Mouse (Mus musculus): ENCODE data around the gene Sgsm1. TPM values are rescaled to one million over a fixed set of nuclear protein-coding genes. Genes with fewer than 3 reads are reported as not detected.

The Sgsm1 gene
- polyA plus RNA-seq, 1 experiment from 2014 or later: 2.4 TPM

GRCm38 (mm10) chr5:113285541-113285940 is 25.0 kb downstream of the Sgsm1 start:
- no peak overlapping the region for H3K27ac ChIP-seq (ENCODE audit: poor library complexity, severe bottlenecking)
- no peak overlapping the region for H3K4me2 ChIP-seq
- 50% methylated on average over 16 of the region's 16 CpGs for WGBS
- peaks cover 8% of the 10 kb centered on the region; the same call in 1 of the 2 replicates for H3K9me3 ChIP-seq (replicated peaks)
- peaks cover 65% of the 10 kb centered on the region for H3K27me3 ChIP-seq (replicated peaks)
- H3K4me1 ChIP-seq (replicated peaks): peaks cover 4% of the 10 kb centered on the region; the same call in 1 of the 2 replicates
- H3K4me3 ChIP-seq: no peak overlapping the region
- H3K36me3 ChIP-seq: no peaks in the 10 kb centered on the region
- ATAC-seq (ENCODE audit: insufficient number of reproducible peaks, low FRiP score): no peak
- H3K9ac ChIP-seq: no peak overlapping the region

- Histone ChIP-seq H3K36me3 (no peaks in the 10 kb centered on the region), H3K4me3 (no peak overlapping the region), H3K4me1 (replicated peaks) (peaks cover 4% of the 10 kb centered on the region; the same call in 1 of the 2 replicates), H3K9ac (no peak overlapping the region), H3K4me2 (no peak overlapping the region), H3K27me3 (replicated peaks) (peaks cover 47% of the 10 kb centered on the region), H3K9me3 (replicated peaks) (peaks cover 8% of the 10 kb centered on the region; the same call in 1 of the 2 replicates), H3K27ac (ENCODE audit: poor library complexity, severe bottlenecking) (no peak overlapping the region)
- WGBS: 62% methylated on average over 2 of the region's 2 CpGs
- no peak for ATAC-seq (ENCODE audit: insufficient number of reproducible peaks, low FRiP score)
These were observed 26.9 kb downstream of the Sgsm1 start for GRCm38 (mm10) chr5:113283726-113284125.

GRCm38 (mm10) chr5:113281557-113281956 is 29.0 kb downstream of the Sgsm1 start:
- H3K36me3 ChIP-seq: no peaks in the 10 kb centered on the region
- no peaks in the 10 kb centered on the region; the same call in 1 of the 2 replicates for H3K4me1 ChIP-seq (replicated peaks)
- ATAC-seq (ENCODE audit: insufficient number of reproducible peaks, low FRiP score): no peak
- no peak overlapping the region for H3K9ac ChIP-seq
- no peak overlapping the region for H3K4me2 ChIP-seq
- H3K4me3 ChIP-seq: no peak overlapping the region
- no peak overlapping the region for H3K27ac ChIP-seq (ENCODE audit: poor library complexity, severe bottlenecking)
- 87% methylated on average over 7 of the region's 7 CpGs for WGBS
- peaks cover 25% of the 10 kb centered on the region for H3K27me3 ChIP-seq (replicated peaks)
- 0 out of 2 replicates have a peak, but pooled peaks cover 2% of the 10 kb centered on the region for H3K9me3 ChIP-seq (replicated peaks)

- H3K4me1 ChIP-seq (replicated peaks): no peaks in the 10 kb centered on the region; the same call in 1 of the 2 replicates
- no peaks in the 10 kb centered on the region for H3K9me3 ChIP-seq (replicated peaks)
- no peaks in the 10 kb centered on the region for H3K36me3 ChIP-seq
- H3K27me3 ChIP-seq (replicated peaks): peaks cover 12% of the 10 kb centered on the region
- no peak overlapping the region for H3K27ac ChIP-seq (ENCODE audit: poor library complexity, severe bottlenecking)
- H3K4me2 ChIP-seq: peak overlapping the region; percentile 45
- ATAC-seq (ENCODE audit: insufficient number of reproducible peaks, low FRiP score): peak; percentile 70
- WGBS: 25% methylated on average over 15 of the region's 15 CpGs
- H3K9ac ChIP-seq: no peak overlapping the region
- H3K4me3 ChIP-seq: peak overlapping the region; percentile 32
These were observed 30.3 kb downstream of the Sgsm1 start for GRCm38 (mm10) chr5:113280138-113280856.

- 71% methylated on average over 10 of the region's 10 CpGs for WGBS
- no peak for ATAC-seq (ENCODE audit: insufficient number of reproducible peaks, low FRiP score)
These were observed 34.7 kb downstream of the Sgsm1 start for GRCm38 (mm10) chr5:113275839-113276238.

GRCm38 (mm10) chr5:113271207-113271811 is 39.3 kb downstream of the Sgsm1 start:
- Histone ChIP-seq H3K4me1 (replicated peaks) (peaks cover 6% of the 10 kb centered on the region), H3K36me3 (no peaks in the 10 kb centered on the region), H3K27ac (ENCODE audit: poor library complexity, severe bottlenecking) (no peak overlapping the region), H3K4me2 (no peak overlapping the region), H3K9me3 (replicated peaks) (peaks cover 5% of the 10 kb centered on the region; the same call in 1 of the 2 replicates), H3K4me3 (no peak overlapping the region), H3K9ac (no peak overlapping the region), H3K27me3 (replicated peaks) (no peaks in the 10 kb centered on the region)
- ATAC-seq (ENCODE audit: insufficient number of reproducible peaks, low FRiP score): no peak
- 65% methylated on average over 11 of the region's 11 CpGs for WGBS

More at GRCm38 (mm10) chr5:113275839-113276238, 34.7 kb downstream of the Sgsm1 start:
- no peaks in the 10 kb centered on the region for H3K27me3 ChIP-seq (replicated peaks)
- H3K9ac ChIP-seq: no peak overlapping the region
- no peak overlapping the region for H3K4me2 ChIP-seq
- peaks cover 6% of the 10 kb centered on the region for H3K4me1 ChIP-seq (replicated peaks)
- H3K4me3 ChIP-seq: no peak overlapping the region
- H3K36me3 ChIP-seq: no peaks in the 10 kb centered on the region
- H3K27ac ChIP-seq (ENCODE audit: poor library complexity, severe bottlenecking): no peak overlapping the region
- H3K9me3 ChIP-seq (replicated peaks): no peaks in the 10 kb centered on the region

GRCm38 (mm10) chr5:113270043-113270442 is 40.5 kb downstream of the Sgsm1 start:
- 69% methylated on average over 3 of the region's 3 CpGs for WGBS
- H3K4me3 ChIP-seq: no peak overlapping the region
- no peak for ATAC-seq (ENCODE audit: insufficient number of reproducible peaks, low FRiP score)
- no peak overlapping the region for H3K27ac ChIP-seq (ENCODE audit: poor library complexity, severe bottlenecking)
- no peak overlapping the region for H3K4me2 ChIP-seq
- no peak overlapping the region for H3K9ac ChIP-seq
- peaks cover 6% of the 10 kb centered on the region for H3K4me1 ChIP-seq (replicated peaks)
- H3K36me3 ChIP-seq: 0 out of 2 replicates have a peak, but pooled peaks cover 2% of the 10 kb centered on the region
- no peaks in the 10 kb centered on the region for H3K27me3 ChIP-seq (replicated peaks)
- peaks cover 5% of the 10 kb centered on the region; the same call in 1 of the 2 replicates for H3K9me3 ChIP-seq (replicated peaks)

- Histone ChIP-seq H3K27ac (ENCODE audit: poor library complexity, severe bottlenecking) (no peak overlapping the region), H3K36me3 (0 out of 2 replicates have a peak, but pooled peaks cover 2% of the 10 kb centered on the region), H3K9ac (no peak overlapping the region), H3K9me3 (replicated peaks) (peaks cover 5% of the 10 kb centered on the region), H3K4me2 (no peak overlapping the region), H3K4me1 (replicated peaks) (no peaks in the 10 kb centered on the region), H3K4me3 (no peak overlapping the region), H3K27me3 (replicated peaks) (no peaks in the 10 kb centered on the region)
- peak; percentile 29; the same call in 1 of the 2 replicates for ATAC-seq (ENCODE audit: insufficient number of reproducible peaks, low FRiP score)
These were observed 42.3 kb downstream of the Sgsm1 start for GRCm38 (mm10) chr5:113268246-113268645.

GRCm38 (mm10) chr5:113265637-113266036 is 44.9 kb downstream of the Sgsm1 start:
- 0 out of 2 replicates have a peak, but pooled peaks cover 2% of the 10 kb centered on the region for H3K36me3 ChIP-seq
- H3K9ac ChIP-seq: no peak overlapping the region
- peaks cover 5% of the 10 kb centered on the region for H3K9me3 ChIP-seq (replicated peaks)
- H3K4me2 ChIP-seq: no peak overlapping the region
- no peak for ATAC-seq (ENCODE audit: insufficient number of reproducible peaks, low FRiP score)
- H3K27ac ChIP-seq (ENCODE audit: poor library complexity, severe bottlenecking): no peak overlapping the region
- H3K4me1 ChIP-seq (replicated peaks): no peaks in the 10 kb centered on the region
- H3K4me3 ChIP-seq: no peak overlapping the region
- no peaks in the 10 kb centered on the region for H3K27me3 ChIP-seq (replicated peaks)
- 72% methylated on average over 8 of the region's 8 CpGs for WGBS

- H3K36me3 ChIP-seq: no peaks in the 10 kb centered on the region
- no peak overlapping the region for H3K4me3 ChIP-seq
- H3K27ac ChIP-seq (ENCODE audit: poor library complexity, severe bottlenecking): no peak overlapping the region
- H3K9ac ChIP-seq: no peak overlapping the region
- H3K4me1 ChIP-seq (replicated peaks): peaks cover 6% of the 10 kb centered on the region; the same call in 1 of the 2 replicates
- H3K27me3 ChIP-seq (replicated peaks): no peaks in the 10 kb centered on the region
- 91% methylated on average over 11 of the region's 11 CpGs for WGBS
- no peak for ATAC-seq (ENCODE audit: insufficient number of reproducible peaks, low FRiP score)
- H3K4me2 ChIP-seq: no peak overlapping the region
- no peaks in the 10 kb centered on the region for H3K9me3 ChIP-seq (replicated peaks)
These were observed 59.8 kb downstream of the Sgsm1 start for GRCm38 (mm10) chr5:113250806-113251205.

- no peak overlapping the region for H3K27ac ChIP-seq (ENCODE audit: poor library complexity, severe bottlenecking)
- no peak overlapping the region for H3K4me2 ChIP-seq
- no peaks in the 10 kb centered on the region for H3K9me3 ChIP-seq (replicated peaks)
- H3K4me3 ChIP-seq: no peak overlapping the region
- H3K36me3 ChIP-seq: no peaks in the 10 kb centered on the region
- H3K4me1 ChIP-seq (replicated peaks): peaks cover 6% of the 10 kb centered on the region; the same call in 1 of the 2 replicates
- WGBS: 57% methylated on average over 8 of the region's 8 CpGs
- H3K9ac ChIP-seq: no peak overlapping the region
- no peaks in the 10 kb centered on the region for H3K27me3 ChIP-seq (replicated peaks)
- ATAC-seq (ENCODE audit: insufficient number of reproducible peaks, low FRiP score): peak; percentile 66; the same call in 1 of the 2 replicates
These were observed 61.2 kb downstream of the Sgsm1 start for GRCm38 (mm10) chr5:113249263-113249930.

Data from heart, embryonic 12.5 days (tissue).